Mouse (Mus musculus): ENCODE data around the gene Noc2l. TPM values are rescaled to one million over a fixed set of nuclear protein-coding genes. Genes with fewer than 3 reads are reported as not detected.

Gene Noc2l
- total RNA-seq, 2 experiments from 2014 or later, result 81.6 to 122 TPM

- ATAC-seq (replicated peaks; ENCODE audit: poor library complexity), result no peak
Observed at GRCm38 (mm10) chr4:156215649-156216048, 20.2 kb upstream of the Noc2l start, which contains the start of gene Perm1. Perm1 (plus strand) TSS chr4:156215868.

GRCm38 (mm10) chr4:156216196-156216595 is 19.6 kb upstream of the Noc2l start:
- ATAC-seq (replicated peaks; ENCODE audit: poor library complexity), result no peak

- ATAC-seq (replicated peaks; ENCODE audit: poor library complexity), result no peak
Observed at GRCm38 (mm10) chr4:156217022-156217669, 18.7 kb upstream of the Noc2l start.

GRCm38 (mm10) chr4:156217838-156218237 is 18.0 kb upstream of the Noc2l start:
- no peak for ATAC-seq (replicated peaks; ENCODE audit: poor library complexity)

- no peak for ATAC-seq (replicated peaks; ENCODE audit: poor library complexity)
Observed at GRCm38 (mm10) chr4:156219936-156220335, 15.9 kb upstream of the Noc2l start.

GRCm38 (mm10) chr4:156224276-156224675 is 11.5 kb upstream of the Noc2l start:
- ATAC-seq (replicated peaks; ENCODE audit: poor library complexity), result no peak

- ATAC-seq (replicated peaks; ENCODE audit: poor library complexity), result peak; percentile 17; the same call in 1 of the 2 replicates
Observed at GRCm38 (mm10) chr4:156227752-156228392, 7.9 kb upstream of the Noc2l start.

- peak; percentile 18; the same call in 1 of the 2 replicates for ATAC-seq (replicated peaks; ENCODE audit: poor library complexity)
Observed at GRCm38 (mm10) chr4:156228393-156229024, 7.3 kb upstream of the Noc2l start.

- ATAC-seq (replicated peaks; ENCODE audit: poor library complexity), result no peak
Observed at GRCm38 (mm10) chr4:156234021-156234501, 1.7 kb upstream of the Noc2l start.

- ATAC-seq (replicated peaks; ENCODE audit: poor library complexity), result peak; percentile 30
Observed at GRCm38 (mm10) chr4:156234701-156235213, 1.1 kb upstream of the Noc2l start, which contains the start of gene Plekhn1. Plekhn1 (minus strand) TSS chr4:156234857.

- ATAC-seq (replicated peaks; ENCODE audit: poor library complexity), result peak; percentile 26
Observed at GRCm38 (mm10) chr4:156235360-156235770, 445 bp upstream of the Noc2l start.

GRCm38 (mm10) chr4:156236651-156237447 is 1.0 kb downstream of the Noc2l start:
- ATAC-seq (replicated peaks; ENCODE audit: poor library complexity), result peak; percentile 21

GRCm38 (mm10) chr4:156249567-156249966 is 13.8 kb downstream of the Noc2l start:
- no peak for ATAC-seq (replicated peaks; ENCODE audit: poor library complexity)

- no peak for ATAC-seq (replicated peaks; ENCODE audit: poor library complexity)
Observed at GRCm38 (mm10) chr4:156251081-156251480, 15.3 kb downstream of the Noc2l start.

GRCm38 (mm10) chr4:156252140-156252539 is 16.3 kb downstream of the Noc2l start:
- 0 out of 2 replicates have a peak, but pooled peaks have one; percentile 1 for ATAC-seq (replicated peaks; ENCODE audit: poor library complexity)

GRCm38 (mm10) chr4:156252619-156253018 is 16.8 kb downstream of the Noc2l start:
- ATAC-seq (replicated peaks; ENCODE audit: poor library complexity), result peak; percentile 12; the same call in 1 of the 2 replicates

- ATAC-seq (replicated peaks; ENCODE audit: poor library complexity), result peak; percentile 55
Observed at GRCm38 (mm10) chr4:156253043-156253442, 17.2 kb downstream of the Noc2l start.

- peak; percentile 32 for ATAC-seq (replicated peaks; ENCODE audit: poor library complexity)
Observed at GRCm38 (mm10) chr4:156254361-156255077, 18.7 kb downstream of the Noc2l start.

- peak; percentile 56 for ATAC-seq (replicated peaks; ENCODE audit: poor library complexity)
Observed at GRCm38 (mm10) chr4:156255078-156255839, 19.4 kb downstream of the Noc2l start, which contains the start of gene Samd11. Samd11 (minus strand) TSS chr4:156255657.

All from megakaryocyte progenitor cell, adult 5-6 weeks (primary cell).